Mouse (Mus musculus) kidney, postnatal 0 days (tissue): ENCODE results near the gene Ndufb8. TPM values are rescaled to one million over a fixed set of nuclear protein-coding genes. Genes with fewer than 3 reads are reported as not detected.

Experiments used
- ATAC-seq: fragments of 200-750 bp; cut with Nextera tagmentation; replicated peaks from 2 replicates; pipeline ENCODE4 v1.8.0; 2017; ENCODE audit warnings: low read depth, moderate number of reproducible peaks, moderate TSS enrichment, moderate library complexity; ENCODE audit not compliant: low FRiP score
- DNase-seq: peaks from one replicate; pipeline ENCODE4 v3.0.0-alpha.2; 2016; ENCODE audit warnings: low spot score
- H3K27ac ChIP-seq: fragments of 300-500 bp; sonication (generic); 2 replicates; pipeline ENCODE4 v1.5.1; 2014; ENCODE audit warnings: mild to moderate bottlenecking
- H3K27me3 ChIP-seq: fragments of 300-500 bp; sonication (generic); 2 replicates; pipeline ENCODE4 v1.6.1; 2014; ENCODE audit warnings: low read length, mixed read lengths; ENCODE audit not compliant: insufficient read depth
- H3K36me3 ChIP-seq: fragments of 300-500 bp; sonication (generic); 2 replicates; pipeline ENCODE4 v1.6.1; 2014; ENCODE audit warnings: low read length, mixed read lengths; ENCODE audit not compliant: insufficient read depth
- H3K4me1 ChIP-seq: fragments of 300-500 bp; sonication (generic); replicated peaks from 2 replicates; pipeline ENCODE4 v1.6.1; 2014; ENCODE audit warnings: antibody characterized with exemption, low read length, mixed read lengths; ENCODE audit not compliant: insufficient read depth
- H3K4me2 ChIP-seq: fragments of 300-500 bp; sonication (generic); 2 replicates; pipeline ENCODE4 v1.6.1; 2014; ENCODE audit warnings: mild to moderate bottlenecking, low read length, moderate library complexity, mixed read lengths
- H3K4me3 ChIP-seq: fragments of 300-500 bp; sonication (generic); replicated peaks from 2 replicates; pipeline ENCODE4 v1.5.1; 2014; ENCODE audit warnings: low read depth, low read length
- H3K9ac ChIP-seq: fragments of 300-500 bp; sonication (generic); 2 replicates; pipeline ENCODE4 v1.6.1; 2014; ENCODE audit warnings: low read depth, low read length
- H3K9me3 ChIP-seq: fragments of 300-500 bp; sonication (generic); replicated peaks from 2 replicates; pipeline ENCODE4 v1.6.1; 2016; ENCODE audit warnings: low read length, inconsistent platforms, mixed read lengths
- CTCF ChIP-seq: IDR thresholded peaks from 2 replicates; pipeline ENCODE4 v1.5.1; 2016; ENCODE audit warnings: antibody characterized with exemption, low read depth, mild to moderate bottlenecking, moderate library complexity
- WGBS: fragments of 180-500 bp; shearing (Covaris S2); extraction: QIAGEN DNeasy Blood & Tissue Kit; methylation state at CpG from one replicate; pipeline ENCODE4 v1.1.7; 2014; 5-methylcytosine and 5-hydroxymethylcytosine counted together
- polyA plus RNA-seq: library from polyadenylated mRNA; unstranded; fragments of >200 nt; fragmentation: Nextera tagmentation; extraction: Ambion mirVana; gene quantifications from 2 replicates; pipeline ENCODE4 v1.2.1, GENCODE M21; 2015

The Ndufb8 gene
- polyA plus RNA-seq, 1 experiment from 2014 or later, result 1,015 TPM

DNA sequence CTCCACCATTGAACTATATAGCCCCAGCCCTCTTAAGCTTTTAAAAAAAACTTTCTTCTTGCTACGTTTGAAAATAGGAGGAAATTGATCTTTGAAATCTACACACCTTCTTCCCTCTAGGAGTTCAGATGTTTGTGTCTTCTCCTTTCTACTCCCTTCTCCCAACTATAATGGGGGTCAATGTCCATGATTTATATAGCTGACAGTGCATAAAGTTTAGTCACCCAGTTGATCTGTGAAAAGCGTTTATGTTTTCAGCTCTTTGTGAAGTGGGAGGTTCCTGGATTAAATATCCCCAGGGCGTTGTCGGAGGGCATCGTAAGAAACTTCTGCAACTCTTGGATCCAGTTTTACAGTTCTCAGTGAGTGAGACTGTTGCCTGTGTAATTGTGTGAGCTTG, 55.0 kb downstream of the Ndufb8 start:
- H3K27me3 ChIP-seq, result no peaks in the 10 kb centered on the region
- no peak overlapping the region for H3K4me3 ChIP-seq
- H3K27ac ChIP-seq, result no peak overlapping the region
- no peak for TF ChIP-seq CTCF
- no peak overlapping the region for H3K9ac ChIP-seq
- DNase-seq (peak; percentile 72), ATAC-seq (no peak)
- H3K9me3 ChIP-seq, result no peaks in the 10 kb centered on the region
- H3K4me2 ChIP-seq, result no peak overlapping the region
- WGBS, result 25% methylated on average over 5 of the region's 5 CpGs
- H3K36me3 ChIP-seq, result no peaks in the 10 kb centered on the region
- no peaks in the 10 kb centered on the region for H3K4me1 ChIP-seq

DNA sequence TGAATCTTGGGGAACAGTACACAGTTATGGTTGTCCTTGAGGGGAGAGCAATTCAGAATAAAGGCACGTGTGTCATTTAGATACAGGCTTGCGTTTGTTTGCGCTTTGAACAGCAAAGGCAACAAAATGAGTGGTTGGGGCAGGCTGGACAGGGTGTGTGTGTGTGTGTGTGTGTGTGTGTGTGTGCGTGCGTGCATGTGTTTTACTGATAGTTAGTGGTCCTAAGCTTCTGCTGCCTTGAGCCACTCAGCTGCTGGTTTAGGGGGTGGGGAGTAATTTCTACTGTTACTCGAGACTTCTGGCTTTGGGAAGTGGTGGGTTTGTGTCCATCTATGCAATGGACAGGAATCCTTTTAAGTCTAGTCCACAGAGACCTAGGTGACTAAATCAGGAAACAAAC, 56.3 kb downstream of the Ndufb8 start:
- DNase-seq (no peak), ATAC-seq (no peak)
- no peaks in the 10 kb centered on the region for H3K9me3 ChIP-seq
- H3K36me3 ChIP-seq, result no peaks in the 10 kb centered on the region
- WGBS, result 35% methylated on average over 6 of the region's 6 CpGs
- H3K4me3 ChIP-seq, result no peak overlapping the region
- no peak for TF ChIP-seq CTCF
- no peak overlapping the region for H3K4me2 ChIP-seq
- H3K27ac ChIP-seq, result no peak overlapping the region
- H3K4me1 ChIP-seq, result no peaks in the 10 kb centered on the region
- H3K27me3 ChIP-seq, result no peaks in the 10 kb centered on the region
- H3K9ac ChIP-seq, result no peak overlapping the region

Other genes with a start within 250 kb of the Ndufb8 start
- gene Scd4, start 222.3 kb downstream of the Ndufb8 start, polyA plus RNA-seq, result 0.12 and 0.18 TPM in 2 replicates
- 2.0 and 2.2 TPM in 2 replicates for gene Scd1, start 147.6 kb downstream of the Ndufb8 start, polyA plus RNA-seq
- 0.88 and 1.8 TPM in 2 replicates for gene Wnt8b, start 62.0 kb downstream of the Ndufb8 start, polyA plus RNA-seq
- gene Sec31b, start 9.6 kb downstream of the Ndufb8 start, polyA plus RNA-seq, result 1.0 and 1.2 TPM in 2 replicates
- 1.2 TPM in 1 of 2 replicates, not detected in the other for gene Gm20538, start 2.6 kb downstream of the Ndufb8 start, polyA plus RNA-seq
- gene Hif1an, start 7.4 kb upstream of the Ndufb8 start, polyA plus RNA-seq, result 16.4 and 18.0 TPM in 2 replicates
- gene Pax2, start 200.6 kb upstream of the Ndufb8 start, polyA plus RNA-seq, result 27.4 and 29.6 TPM in 2 replicates